Mouse (Mus musculus) gastrocnemius, postnatal 36 days (tissue): ENCODE results near the gene Rasa2. TPM values are rescaled to one million over a fixed set of nuclear protein-coding genes. Genes with fewer than 3 reads are reported as not detected.
A peak's percentile ranks its signal among the peaks of the same experiment; 100 is the strongest.
"Not testable (repeated sequence)": the region's sequence is repeated elsewhere in the genome, so short reads cannot be mapped to it uniquely, and the experiment has no call there.

ENCODE experiments used
- DNase-seq, 2 experiments: peaks; one replicate each; pipeline ENCODE4 v3.0.0; 2022
- intact Hi-C: fragments of 180-260 bp; cut with DNase I; formaldehyde crosslinking; loops from one replicate; pipeline ENCODE4 v1.15.1; 2025
- total RNA-seq, 2 experiments: library from RNA; stranded (reverse); gene quantifications; 2 replicates each; pipeline ENCODE4 v1.2.3; 2021

Rasa2 gene
- total RNA-seq, 2 experiments from 2014 or later: 2.5 to 3.0 TPM

DNA sequence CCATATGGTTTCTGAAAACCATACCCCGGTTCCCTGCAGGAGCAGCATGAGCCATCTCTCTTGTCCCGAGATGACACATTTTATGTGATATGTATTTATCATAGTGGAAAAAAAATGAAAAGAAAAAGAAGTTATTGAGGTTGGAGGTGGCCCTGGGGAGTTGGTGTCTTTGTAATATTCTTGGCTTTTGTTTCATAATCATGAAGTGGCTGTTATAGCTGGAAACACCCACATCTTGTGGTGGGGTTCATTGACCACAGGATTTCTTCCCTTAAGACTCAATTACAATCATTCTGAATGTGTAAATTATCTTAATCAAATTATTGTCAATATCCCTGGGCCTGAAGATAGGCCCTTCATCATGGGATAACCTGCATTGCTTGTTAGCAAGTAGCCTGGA, 13.4 kb upstream of the Rasa2 start:
- intact Hi-C loops: no loop called here
- DNase-seq: no peak

- DNase-seq, intact Hi-C loops: not testable (repeated sequence)
Measured at GRCm38 (mm10) chr9:96644002-96644401, 12.6 kb upstream of the Rasa2 start.

DNA sequence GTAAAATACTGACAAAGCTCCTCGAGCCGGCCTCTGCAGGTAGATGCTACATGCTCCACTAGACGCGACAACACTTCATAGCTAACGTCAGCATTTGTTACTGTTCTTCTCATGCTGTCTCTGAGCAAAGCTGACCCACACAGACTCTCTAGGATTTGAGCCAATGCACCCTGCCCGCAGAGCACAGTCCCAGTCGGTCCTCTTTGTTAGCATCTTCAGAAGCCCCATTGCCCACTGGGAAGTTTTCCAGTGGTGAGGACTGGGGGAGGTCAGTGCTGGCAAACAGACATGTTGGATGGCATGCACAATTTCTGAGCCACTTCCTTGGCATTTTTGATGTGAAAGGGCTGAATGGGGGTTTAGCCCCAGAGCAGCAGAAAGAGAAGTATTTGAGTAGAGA, 8.0 kb upstream of the Rasa2 start:
- DNase-seq: no peak
- intact Hi-C loops: no loop called here

DNA sequence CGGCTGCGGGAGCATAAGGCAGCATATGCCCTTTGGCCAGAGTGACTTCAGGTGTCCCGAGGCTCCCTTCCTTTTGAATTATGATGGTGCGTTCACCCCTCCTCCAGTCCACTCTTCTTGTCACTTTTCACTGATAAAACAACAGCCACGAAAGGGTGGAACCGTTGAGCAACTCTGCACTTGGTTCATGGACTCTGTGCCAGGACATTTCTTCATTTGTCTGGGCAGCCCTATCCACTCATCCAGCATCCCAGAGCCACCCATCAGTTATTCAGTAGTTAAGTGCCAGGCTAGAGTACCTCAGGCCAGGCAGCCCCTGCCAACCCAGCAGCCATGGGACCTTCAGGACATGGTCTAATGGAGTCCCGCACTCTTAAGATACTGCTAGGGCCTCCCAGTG, 7.1 kb upstream of the Rasa2 start:
- intact Hi-C loops: no loop called here
- no peak for DNase-seq

DNA sequence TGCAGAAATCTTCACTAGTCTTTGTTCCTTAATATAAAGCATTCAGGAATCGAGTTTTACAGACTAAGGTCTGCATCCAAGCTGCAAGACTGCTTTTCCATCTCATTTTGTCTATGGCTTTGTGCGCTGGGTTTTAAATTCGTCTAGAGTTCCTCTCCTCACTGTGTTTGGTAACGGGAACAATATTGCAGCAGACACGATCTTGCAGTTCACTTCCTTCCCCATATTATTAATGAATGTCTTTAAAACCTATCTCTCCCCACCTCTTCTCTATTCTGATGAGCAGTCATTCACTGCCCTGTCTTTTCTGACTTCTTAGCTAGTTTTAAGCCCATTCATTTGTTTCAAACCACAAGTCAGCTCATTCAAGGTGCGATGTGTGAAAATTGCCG, 5.7 kb upstream of the Rasa2 start:
- intact Hi-C loops: no loop called here
- no peak for DNase-seq

DNA sequence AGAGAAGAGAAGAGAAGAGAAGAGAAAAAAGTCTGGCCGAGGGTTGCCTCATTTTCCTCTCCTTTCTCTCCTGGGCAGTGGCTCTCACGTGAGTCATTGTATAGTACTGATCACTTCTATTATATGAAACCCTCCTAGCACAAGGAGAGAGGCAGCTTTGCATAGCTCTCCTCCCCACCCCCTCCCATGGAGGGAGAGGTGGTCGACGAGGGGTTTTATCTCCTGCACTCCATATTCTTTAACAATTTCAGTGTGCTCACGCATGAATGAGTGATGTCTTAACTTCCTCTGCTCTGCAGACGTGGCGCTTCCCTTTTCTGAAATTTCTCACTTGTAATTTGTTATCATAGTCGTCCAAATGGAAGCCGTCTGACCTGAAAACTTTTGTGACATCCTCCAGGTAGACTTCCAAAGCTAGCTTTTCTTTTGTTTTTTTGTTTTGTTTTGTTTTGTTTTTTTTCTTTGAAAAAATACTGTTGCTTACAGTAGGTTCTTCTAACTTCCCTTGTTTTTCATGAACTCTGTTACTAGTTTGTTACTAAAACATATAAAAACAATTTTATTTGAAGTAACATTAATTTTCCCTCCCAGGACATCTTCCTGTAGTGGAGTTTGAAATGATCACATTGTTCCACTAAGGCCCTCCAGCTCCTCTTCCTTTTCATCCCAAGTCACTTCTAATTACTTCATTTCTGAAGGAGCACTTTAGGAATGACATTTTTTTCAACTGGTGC, 5.2 kb upstream of the Rasa2 start:
- intact Hi-C loops: no loop called here
- DNase-seq: no peak

DNA sequence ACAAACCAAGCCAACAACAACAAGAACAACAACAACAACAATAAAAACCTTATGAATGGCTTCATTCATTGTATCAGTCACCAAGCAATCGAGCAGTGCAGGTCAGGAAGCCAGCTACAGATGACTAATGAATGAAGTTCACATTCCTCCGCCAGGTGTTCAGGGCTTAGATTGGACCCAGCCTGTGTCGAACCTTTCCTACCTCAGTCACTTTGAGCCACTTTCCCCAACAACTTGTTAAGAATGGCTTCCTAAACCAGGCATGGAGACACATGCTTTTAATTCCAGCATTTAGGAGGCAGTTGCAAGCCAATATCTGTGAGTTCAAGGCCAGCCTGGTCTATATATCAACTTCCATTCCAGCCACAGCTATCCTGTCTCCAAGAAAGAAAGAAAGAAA, 4.5 kb upstream of the Rasa2 start:
- intact Hi-C loops: no loop called here
- no peak for DNase-seq

DNA sequence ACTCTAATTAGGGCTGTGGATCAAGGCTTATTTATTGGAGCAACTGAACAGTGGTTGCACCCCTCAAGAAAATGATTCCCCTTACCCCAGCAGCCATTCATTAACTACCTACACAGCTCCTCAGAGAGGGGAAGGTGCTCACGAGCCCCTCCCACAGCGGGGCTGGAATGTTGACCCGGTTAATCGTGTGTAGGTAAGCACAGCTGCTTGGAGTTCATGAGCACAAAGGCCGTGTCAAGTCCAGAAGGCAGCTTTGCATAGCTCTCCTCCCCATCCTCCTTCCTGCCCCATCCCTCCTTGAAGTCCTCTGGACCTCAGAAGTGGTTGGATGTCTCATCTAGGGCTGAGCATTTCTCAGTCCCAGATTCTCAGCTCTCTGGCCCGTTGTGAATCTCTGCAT, 3.8 kb upstream of the Rasa2 start:
- intact Hi-C loops: no loop called here
- no peak for DNase-seq

DNA sequence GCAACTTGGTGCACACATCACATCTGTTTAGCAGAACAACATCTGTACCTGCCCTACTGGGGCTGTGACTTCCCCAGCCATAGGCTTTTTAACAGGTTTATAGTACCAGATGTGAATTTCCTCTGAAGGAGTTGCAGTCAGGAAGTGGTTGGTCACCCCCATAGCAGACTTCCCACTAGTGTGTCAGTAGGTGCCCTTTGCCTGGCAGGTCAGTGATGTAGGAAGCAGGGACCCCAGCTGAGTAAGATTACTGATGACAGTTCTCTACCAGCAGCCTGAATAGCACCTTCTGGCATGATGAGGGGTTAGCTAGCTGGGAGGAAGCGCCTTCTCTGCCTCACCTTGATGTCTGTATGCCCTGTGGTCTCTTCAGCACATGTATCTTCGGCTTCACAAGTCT, 2.4 kb upstream of the Rasa2 start:
- intact Hi-C loops: no loop called here

DNA sequence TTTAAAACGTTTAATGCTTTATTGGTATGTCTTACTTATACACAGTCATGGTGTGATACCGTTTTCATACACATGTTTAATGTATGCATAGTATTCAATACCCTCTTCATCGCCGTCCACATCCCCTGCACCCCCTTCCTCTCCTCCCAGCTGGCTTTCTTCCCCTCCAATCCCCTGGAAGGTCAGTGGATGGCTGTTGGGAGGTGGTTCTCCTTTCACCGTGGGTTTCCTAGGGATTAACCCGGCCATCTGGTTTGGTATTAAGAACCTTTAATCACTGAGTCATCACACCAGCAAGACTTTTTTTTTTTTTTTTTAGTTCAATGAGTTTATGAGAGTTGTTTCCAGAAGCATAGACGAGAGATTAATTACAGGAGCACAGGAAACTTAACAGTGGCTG, 1.3 kb upstream of the Rasa2 start:
- intact Hi-C loops: no loop called here
- no peak for DNase-seq

More for the DNA sequence above, 2.4 kb upstream of the Rasa2 start:
- DNase-seq: no peak

DNA sequence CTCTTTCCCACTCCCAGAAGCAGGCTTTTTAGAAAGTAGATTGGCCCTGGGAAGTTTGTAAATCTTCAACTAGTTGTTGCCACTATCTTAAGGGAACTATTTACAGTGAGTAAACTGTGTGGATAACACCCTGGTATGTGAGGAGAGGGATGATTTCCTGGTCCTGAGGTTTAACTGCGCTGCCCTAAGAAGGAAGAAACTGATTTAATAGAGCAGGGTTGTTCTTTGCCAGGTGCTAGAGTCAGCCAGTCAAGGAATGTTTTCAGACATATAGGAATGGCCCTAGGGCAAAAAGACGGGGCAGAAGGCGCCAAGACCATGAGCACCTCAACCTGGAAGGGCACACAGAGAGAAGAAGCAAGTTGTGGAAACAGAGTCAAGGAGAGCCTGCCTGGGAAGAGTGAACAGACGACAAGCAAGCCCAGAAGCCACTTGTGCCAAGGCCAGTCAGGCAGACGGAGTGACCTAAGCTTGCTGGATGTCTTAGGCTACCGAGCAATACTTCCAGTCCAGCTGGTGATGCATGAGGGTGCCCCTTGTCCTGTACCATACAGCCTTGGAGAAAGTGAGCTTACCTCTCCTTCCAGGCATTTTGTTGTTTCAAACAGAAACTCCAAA, 765 bp upstream of the Rasa2 start:
- intact Hi-C loops: no loop called here
- no peak for DNase-seq

DNA sequence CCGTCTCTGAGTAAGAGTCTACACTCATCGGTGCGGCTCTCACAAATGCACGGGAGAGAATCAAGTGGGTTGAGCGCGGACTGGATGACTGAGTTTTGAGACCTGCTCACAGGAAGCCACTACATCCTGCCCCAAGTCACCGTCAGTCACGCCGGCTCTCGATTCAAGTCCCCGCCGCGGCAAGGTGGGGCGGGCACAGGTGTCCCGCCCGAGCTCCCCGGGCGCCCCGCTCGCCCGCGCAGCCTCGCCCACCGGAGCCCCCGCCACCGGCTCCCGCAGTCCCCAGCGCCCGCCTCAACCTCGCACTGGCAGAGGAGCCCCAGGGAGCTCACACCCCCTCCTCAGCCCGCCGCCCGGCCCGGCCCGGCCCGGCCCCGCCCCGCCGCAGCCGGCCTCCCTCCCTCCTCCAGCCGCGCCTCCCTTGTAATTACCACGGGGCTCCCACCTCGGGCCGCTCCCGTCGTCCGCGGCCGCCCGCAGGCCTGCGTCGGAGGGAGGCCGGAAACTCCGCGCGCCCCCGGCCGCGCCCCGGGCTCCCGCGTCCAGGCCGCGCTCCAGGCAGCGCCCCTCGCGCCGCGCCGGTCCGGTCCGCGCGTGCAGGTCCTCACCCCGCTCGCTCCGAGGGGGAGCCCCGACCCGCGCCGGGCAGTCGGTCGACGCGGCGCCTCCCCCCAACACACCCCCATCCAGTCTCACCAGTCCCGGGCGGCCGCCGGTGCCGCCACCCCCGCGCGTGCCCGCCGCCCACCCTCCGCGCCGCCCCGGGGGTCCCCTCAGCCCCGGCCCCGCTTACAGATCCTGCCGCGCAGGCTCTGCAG, 637 bp downstream of the Rasa2 start:
- intact Hi-C loops: no loop called here

DNA sequence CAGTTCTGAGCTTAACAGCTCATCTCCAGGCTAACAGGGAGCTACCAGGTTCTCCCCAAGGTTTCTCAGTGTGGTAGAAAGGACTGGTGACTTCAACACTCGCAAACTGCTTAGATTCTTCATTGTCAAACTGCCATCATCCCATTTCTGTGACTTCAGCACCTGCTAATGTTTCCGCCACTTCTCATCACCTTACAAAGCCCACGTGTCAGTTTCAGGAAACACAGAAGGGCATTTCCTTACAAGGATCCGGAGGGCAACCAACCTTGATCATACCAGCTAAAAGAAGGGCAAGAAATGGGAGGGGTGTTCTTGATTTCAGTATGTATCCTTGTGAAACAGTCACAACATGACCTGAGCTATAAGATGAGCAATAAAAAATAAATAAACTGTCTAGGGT, 2.3 kb downstream of the Rasa2 start:
- intact Hi-C loops: no loop called here

More for the DNA sequence above, 637 bp downstream of the Rasa2 start:
- peak; percentile 24 to 36 for DNase-seq

DNA sequence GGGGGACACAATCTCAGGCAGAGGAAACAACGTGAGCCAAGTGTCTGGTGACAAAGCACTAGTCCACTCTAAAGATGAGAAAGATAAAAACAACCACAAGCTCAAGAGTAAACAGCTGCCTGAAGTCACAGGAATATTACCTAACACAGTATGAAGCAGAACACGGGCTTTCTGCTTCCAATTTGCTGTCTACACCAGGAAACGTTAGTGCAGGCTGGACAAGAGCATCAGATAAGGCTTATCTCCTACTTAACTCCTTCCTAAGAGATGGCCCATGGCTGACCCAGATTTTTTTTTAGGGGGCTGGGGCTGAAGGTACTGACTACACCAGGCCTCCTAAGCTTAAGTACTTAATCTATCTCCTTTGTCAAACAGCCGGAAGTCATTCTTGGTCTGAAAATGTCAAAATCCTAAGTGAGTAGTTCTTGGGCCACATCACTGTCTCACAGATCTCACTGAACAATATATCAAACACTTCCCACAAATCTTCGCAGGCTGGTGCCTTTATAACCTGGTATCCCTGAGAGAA, 3.8 kb downstream of the Rasa2 start:
- no peak for DNase-seq
- intact Hi-C loops: no loop called here

More for the DNA sequence above, 2.3 kb downstream of the Rasa2 start:
- DNase-seq: no peak

DNA sequence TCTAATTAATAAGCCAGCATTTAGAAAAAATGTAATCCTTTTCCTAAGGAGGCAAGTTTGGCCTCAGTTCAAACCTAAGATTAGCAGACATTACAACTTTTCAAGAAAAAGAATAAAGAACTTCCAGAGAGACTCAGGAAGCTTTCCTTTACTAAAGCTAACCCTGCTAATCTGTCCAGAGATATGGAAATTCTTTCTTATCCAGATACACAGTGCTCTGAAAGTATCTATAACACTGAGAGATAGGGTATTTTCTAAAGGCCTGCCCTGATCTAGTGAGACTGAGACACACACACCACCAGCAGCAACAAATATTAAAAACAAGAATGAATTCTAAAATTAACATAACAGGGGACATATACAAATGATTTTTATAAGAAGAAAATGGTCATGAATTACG, 4.4 kb downstream of the Rasa2 start:
- DNase-seq: no peak
- intact Hi-C loops: no loop called here

DNA sequence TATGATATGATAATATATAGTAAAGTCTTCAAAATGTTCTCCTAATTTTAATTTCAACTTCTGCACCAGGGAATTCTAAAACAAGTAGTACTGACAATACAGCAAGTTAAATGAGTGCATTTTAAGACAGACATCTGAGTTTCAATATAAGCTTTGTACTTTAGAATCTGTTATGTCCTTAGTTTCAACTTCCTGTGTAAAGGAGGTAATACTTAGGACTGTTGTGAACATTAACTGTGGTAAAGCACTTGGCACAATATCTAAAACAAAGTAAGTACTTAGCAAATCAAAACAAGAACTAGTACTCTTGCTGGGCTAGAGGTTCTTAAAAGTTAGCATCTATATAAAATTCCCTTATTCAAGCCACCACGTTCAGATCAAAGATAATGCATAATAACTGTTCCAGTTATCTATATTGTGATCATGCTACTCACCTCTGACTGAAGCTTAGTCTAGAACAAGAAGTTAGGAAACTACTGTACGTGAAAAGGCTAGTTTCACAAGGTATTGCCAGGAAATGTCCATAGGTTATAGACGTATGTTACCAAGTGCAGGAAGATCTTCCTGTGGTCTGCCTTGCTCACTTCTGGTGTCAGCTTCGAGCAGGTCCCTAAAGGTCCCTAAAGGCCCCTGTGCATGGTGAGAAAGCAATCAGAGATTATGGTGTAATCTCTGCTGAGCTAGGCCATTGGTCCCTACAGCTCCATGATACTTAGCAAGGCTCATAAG, 12.8 kb downstream of the Rasa2 start:
- no peak for DNase-seq
- intact Hi-C loops: no loop called here

DNA sequence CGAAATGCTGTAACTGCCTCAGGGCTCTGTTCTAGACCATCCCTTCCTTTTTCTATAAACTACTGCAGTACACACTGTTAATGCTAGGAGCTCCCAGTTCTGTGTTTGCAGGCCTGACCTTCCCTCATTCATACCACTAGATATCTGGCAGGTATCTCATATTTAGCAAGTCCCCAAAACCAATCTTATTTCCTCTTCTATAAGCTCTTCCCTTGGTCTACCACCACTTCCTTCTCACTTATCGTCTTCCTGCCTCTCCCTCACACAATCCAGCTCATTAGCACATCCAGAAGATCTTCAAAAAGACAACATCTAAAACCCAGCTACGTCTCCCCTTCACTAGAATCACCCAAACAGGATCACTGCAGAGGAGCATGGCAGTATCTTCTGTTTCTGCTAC, 19.1 kb downstream of the Rasa2 start:
- no peak for DNase-seq
- intact Hi-C loops: no loop called here

- no peak for DNase-seq
- intact Hi-C loops: no loop called here
Measured at GRCm38 (mm10) chr9:96611693-96612293, 19.6 kb downstream of the Rasa2 start.

DNA sequence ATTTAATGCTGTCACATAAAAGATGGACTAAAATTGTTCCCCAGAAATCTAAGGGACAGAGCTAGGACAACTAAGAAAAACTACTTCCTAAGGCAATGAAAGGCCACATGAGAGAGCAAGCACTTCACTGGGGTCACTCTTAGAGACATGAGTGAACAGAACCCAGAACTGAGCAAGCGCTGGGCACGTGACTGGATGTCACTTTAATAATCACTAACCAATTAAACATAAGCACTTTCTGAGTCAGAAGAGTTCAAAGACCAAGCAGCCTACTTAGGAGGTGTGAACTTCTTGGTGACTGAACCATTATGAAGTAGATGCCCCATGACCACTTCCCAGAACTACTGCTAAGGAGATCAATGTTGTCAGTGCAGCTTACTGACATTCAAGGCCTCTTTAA, 20.6 kb downstream of the Rasa2 start:
- intact Hi-C loops: no loop called here
- DNase-seq: no peak

- intact Hi-C loops: no loop called here
- no peak for DNase-seq
Measured at GRCm38 (mm10) chr9:96603416-96603815, 28.0 kb downstream of the Rasa2 start.
